Mouse (Mus musculus): ENCODE data around the gene Nes.

The Nes gene

GRCm38 (mm10) chr3:87984094-87984493 lies 13.2 kb downstream of the Nes start:
- no peak for DNase-seq

GRCm38 (mm10) chr3:87985505-87986320 lies 14.8 kb downstream of the Nes start:
- no peak for DNase-seq

GRCm38 (mm10) chr3:87986868-87987267 lies 16.0 kb downstream of the Nes start:
- peak; percentile 91 for DNase-seq

GRCm38 (mm10) chr3:87987633-87988032 lies 16.8 kb downstream of the Nes start:
- no peak for DNase-seq

GRCm38 (mm10) chr3:87988068-87988467 lies 17.2 kb downstream of the Nes start:
- no peak for DNase-seq

- DNase-seq = no peak
Observed at GRCm38 (mm10) chr3:87989935-87990334, 19.1 kb downstream of the Nes start.

- no peak for DNase-seq
Observed at GRCm38 (mm10) chr3:87993436-87993835, 22.6 kb downstream of the Nes start.

- DNase-seq = no peak
Observed at GRCm38 (mm10) chr3:87995331-87995730, 24.5 kb downstream of the Nes start.

GRCm38 (mm10) chr3:87996401-87996800 lies 25.5 kb downstream of the Nes start:
- no peak for DNase-seq

GRCm38 (mm10) chr3:87996971-87997614 lies 26.2 kb downstream of the Nes start:
- no peak for DNase-seq

- DNase-seq = no peak
Observed at GRCm38 (mm10) chr3:87998747-87999146, 27.9 kb downstream of the Nes start.

- DNase-seq = no peak
Observed at GRCm38 (mm10) chr3:87999243-87999895, 28.5 kb downstream of the Nes start.

- DNase-seq = no peak
Observed at GRCm38 (mm10) chr3:88000181-88000580, 29.3 kb downstream of the Nes start, which contains the start of gene Bcan. Gene Bcan (minus strand): TSS chr3:88000230.

- DNase-seq = no peak
Observed at GRCm38 (mm10) chr3:88000816-88001595, 30.1 kb downstream of the Nes start.

GRCm38 (mm10) chr3:88002291-88002976 lies 31.6 kb downstream of the Nes start:
- no peak for DNase-seq

- DNase-seq = no peak
Observed at GRCm38 (mm10) chr3:88005822-88006786, 35.2 kb downstream of the Nes start.

GRCm38 (mm10) chr3:88010634-88011265 lies 39.9 kb downstream of the Nes start:
- DNase-seq = no peak

- DNase-seq = peak; percentile 94
Observed at GRCm38 (mm10) chr3:88022322-88023191, 51.7 kb downstream of the Nes start.
